Mouse (Mus musculus) heart, postnatal 36 days (tissue): Measurements from ENCODE around the gene Olfr517. TPM values are rescaled to one million over a fixed set of nuclear protein-coding genes. Genes with fewer than 3 reads are reported as not detected.

Experiments
- DNase-seq, 2 experiments: peaks; one replicate each; pipeline ENCODE4 v3.0.0; 2021 to 2022
- intact Hi-C: fragments of 180-260 bp; cut with DNase I; formaldehyde crosslinking; loops from one replicate; pipeline ENCODE4 v1.15.1; 2025
- total RNA-seq, 2 experiments: library from RNA; stranded (reverse); gene quantifications; 2 replicates each; pipeline ENCODE4 v1.2.3; 2021

Olfr517 gene
- not detected for total RNA-seq

DNA sequence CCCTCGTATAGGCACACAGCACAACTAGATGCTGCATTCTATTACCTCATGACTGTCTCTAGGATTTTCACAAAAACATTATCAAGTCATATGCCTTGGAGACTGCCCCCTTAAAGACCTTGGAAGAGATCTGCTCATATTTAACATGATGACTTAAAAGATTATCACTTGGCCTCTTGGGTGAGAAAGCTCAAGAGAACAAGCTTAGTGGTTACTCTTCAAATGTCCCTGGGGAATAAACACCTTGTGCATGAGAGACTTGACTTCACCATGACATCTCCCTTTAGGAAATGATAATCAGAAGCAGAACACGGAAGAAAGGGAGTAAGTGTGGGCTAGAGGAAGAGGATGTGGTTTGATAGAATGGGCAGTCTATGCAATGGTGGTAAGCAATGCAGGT, at the start of gene Olfr517:
Olfr517 (minus strand) TSS at position 101 of the 400 bp plus-strand sequence.
- intact Hi-C loops = no loop called here
- no peak for DNase-seq

DNA sequence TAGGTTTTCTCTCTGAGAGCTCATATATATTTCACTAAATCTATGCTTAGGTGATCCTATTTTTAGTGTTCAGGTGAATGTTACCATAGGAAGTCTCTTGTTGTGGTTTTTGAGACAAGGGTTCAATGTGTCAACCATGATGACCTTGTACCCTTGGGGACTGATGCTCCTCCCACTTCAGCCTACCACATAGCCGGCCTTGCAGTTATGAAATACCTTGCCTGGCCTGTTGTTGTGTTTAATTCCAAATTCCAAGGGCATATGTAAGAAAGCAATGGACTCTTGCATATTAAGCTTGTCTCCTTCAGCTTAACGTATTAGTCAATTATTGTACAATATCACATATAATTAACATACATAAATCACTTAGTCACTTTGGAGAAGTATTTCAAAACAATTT, 31.8 kb upstream of the Olfr517 start:
- intact Hi-C loops = no loop called here
- no peak for DNase-seq

DNA sequence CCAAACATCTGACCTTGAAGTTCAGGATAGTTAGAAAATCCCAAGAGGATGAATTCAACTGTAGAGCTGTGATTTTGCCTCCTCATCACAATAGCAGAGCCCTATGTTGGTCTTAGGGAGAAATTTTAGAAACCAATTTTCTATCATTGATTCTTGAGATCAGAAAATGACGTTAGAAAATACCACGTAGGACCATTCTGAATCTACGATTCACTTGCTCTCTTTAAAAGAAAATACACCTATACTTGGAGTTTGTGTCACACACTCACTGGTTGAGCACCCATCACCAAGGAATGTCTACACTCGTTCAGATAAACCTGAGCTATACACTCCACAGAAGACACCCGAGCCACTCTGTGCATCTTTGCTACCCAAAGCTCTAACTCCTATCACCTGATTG, 22.1 kb upstream of the Olfr517 start, which contains the start of gene Olfr519:
Olfr519 (minus strand) TSS at position 101 of the 400 bp plus-strand sequence.
- intact Hi-C loops = no loop called here
- DNase-seq = no peak

DNA sequence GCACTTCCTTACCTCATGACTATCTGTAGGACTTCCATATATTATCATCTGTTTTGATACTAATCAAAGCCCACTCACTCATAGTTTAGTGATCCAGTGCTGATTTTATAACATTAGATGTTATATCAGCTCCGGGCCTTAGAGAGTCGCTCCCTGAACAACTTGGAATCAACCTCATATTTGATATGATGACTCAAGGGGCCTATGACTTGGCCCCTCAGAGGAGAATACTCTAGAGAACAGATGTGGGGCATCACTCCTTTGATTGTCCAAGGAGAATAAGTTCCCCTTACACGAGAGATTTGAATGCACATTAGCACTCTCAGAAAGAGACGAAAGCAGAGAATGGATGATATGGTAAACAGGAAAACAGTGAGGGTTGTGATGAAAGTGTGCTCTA, 12.7 kb upstream of the Olfr517 start, which contains the start of gene Olfr518:
Olfr518 (minus strand) TSS at position 101 of the 400 bp plus-strand sequence.
- intact Hi-C loops = no loop called here

DNA sequence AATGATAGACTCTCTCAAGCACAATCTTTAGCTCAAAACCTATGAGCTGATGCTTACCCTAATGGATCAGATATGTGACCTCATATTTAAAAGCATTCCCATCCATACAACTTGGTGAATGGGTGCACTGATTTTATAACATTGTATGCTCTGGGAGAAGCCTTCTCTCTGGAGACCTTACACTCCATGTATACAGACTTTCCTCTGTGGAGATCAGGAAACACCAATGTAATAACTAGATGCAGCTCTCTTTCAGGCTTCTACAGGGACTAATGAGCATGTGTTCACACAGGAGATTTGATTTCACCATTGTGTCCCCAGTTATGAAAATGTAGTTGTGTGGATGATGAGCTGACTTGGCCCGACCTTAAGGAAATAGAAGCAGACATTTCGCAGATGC, 21.8 kb downstream of the Olfr517 start, which contains the start of gene Olfr516:
Olfr516 (minus strand) TSS at position 101 of the 400 bp plus-strand sequence.
- no peak for DNase-seq
- intact Hi-C loops = loop anchor here (5.0 kb wide), 2 partner anchors 47 to 82 kb away; partner anchors contain the start of genes Eif3f and Nlrp10

More for the DNA sequence above, 12.7 kb upstream of the Olfr517 start, which contains the start of gene Olfr518:
- DNase-seq = no peak

DNA sequence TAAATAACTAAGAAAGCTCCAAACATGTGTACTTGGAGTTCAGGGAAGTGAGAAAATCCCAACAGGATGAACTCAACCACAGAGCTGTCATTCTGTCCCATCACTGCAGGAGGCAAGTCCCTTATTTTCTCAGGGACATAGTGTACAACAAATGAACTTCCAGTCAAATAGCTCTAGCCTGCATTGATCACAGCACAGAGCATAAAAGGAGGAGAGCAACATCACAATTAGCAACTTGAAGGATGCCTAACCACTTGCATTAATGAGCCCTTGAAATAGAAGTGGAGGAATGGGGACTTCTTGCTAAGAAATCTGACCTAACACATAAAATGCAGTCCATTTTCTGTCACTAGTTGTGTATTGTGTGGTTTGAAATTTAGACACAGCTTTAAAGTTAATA, 46.3 kb downstream of the Olfr517 start, which contains the start of gene Olfr514:
Olfr514 (minus strand) TSS at position 101 of the 400 bp plus-strand sequence.
- no peak for DNase-seq
- intact Hi-C loops = no loop called here

Other genes with a start within 250 kb of the Olfr517 start
- gene Olfr508, start 242.4 kb downstream of the Olfr517 start, total RNA-seq = not detected
- not detected for gene Olfr509, start 220.5 kb downstream of the Olfr517 start, total RNA-seq
- gene Olfr510, start 206.0 kb downstream of the Olfr517 start, total RNA-seq = not detected
- gene Olfr512, start 159.1 kb downstream of the Olfr517 start, total RNA-seq = not detected
- not detected for gene Olfr513, start 121.4 kb downstream of the Olfr517 start, total RNA-seq
- not detected for gene Olfr514, start 46.4 kb downstream of the Olfr517 start, total RNA-seq
- not detected for gene Olfr516, start 21.9 kb downstream of the Olfr517 start, total RNA-seq
- not detected for gene Olfr518, start 12.6 kb upstream of the Olfr517 start, total RNA-seq
- gene Olfr519, start 22.0 kb upstream of the Olfr517 start, total RNA-seq = not detected
- 10 to 100 TPM; 21.6 to 22.4 TPM for gene Nlrp10, start 57.8 kb upstream of the Olfr517 start, total RNA-seq
- gene Eif3f, start 62.0 kb upstream of the Olfr517 start, total RNA-seq = 10 to 100 TPM; 90.4 to 91.4 TPM
- under 1 TPM; 0.14 to 0.67 TPM for gene Tub, start 78.0 kb upstream of the Olfr517 start, total RNA-seq
- gene Ric3, start 211.0 kb upstream of the Olfr517 start, total RNA-seq = under 1 TPM; 0.87 to 0.97 TPM